Mouse (Mus musculus): ENCODE measurements around the gene Hes2.

GRCm38 (mm10) chr4:152112329-152112728, 46.3 kb upstream of the Hes2 start:
- TF ChIP-seq CTCF (IDR thresholded peaks at IDR 0.05; ENCODE audit: extremely low read depth, insufficient read depth, insufficient read length, insufficient replicate concordance): no peak
- TF ChIP-seq POLR2A (IDR thresholded peaks at IDR 0.05; ENCODE audit: low read depth, low read length): no peak
